Mouse (Mus musculus): ENCODE data around the gene Apopt1. TPM values are rescaled to one million over a fixed set of nuclear protein-coding genes. Genes with fewer than 3 reads are reported as not detected.
"Not testable (repeated sequence)": the region's sequence is repeated elsewhere in the genome, so short reads cannot be mapped to it uniquely, and the experiment has no call there.

The Apopt1 gene
- polyA plus RNA-seq, 1 experiment from 2014 or later: 55.4 TPM

DNA sequence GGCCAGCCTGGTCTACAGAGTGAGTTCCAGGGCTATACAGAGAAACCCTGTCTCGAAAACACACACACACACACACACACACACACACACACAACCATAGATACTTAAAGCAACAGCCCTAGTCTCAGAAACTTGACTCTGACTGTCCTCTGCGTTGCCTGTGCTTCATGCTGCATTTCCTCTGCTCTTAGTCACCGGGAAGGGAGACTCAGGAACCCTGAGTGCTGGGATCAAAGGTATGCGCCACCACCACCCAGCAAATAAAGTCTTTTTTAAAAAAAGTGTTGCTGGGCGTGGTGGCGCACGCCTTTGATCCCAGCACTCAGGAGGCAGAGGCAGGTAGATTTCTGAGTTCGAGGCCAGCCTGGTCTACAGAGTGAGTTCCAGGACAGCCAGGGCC lies 23.6 kb downstream of the Apopt1 start:
- WGBS: 87% methylated on average over 8 of the region's 8 CpGs
- H3K27ac ChIP-seq (ENCODE audit: low read depth, low read length); H3K9me3 ChIP-seq (ENCODE audit: control insufficient read depth, low read length); H3K4me3 ChIP-seq (ENCODE audit: low read depth, low read length); H3K9ac ChIP-seq (ENCODE audit: low read length); H3K4me2 ChIP-seq (ENCODE audit: low read depth, low read length, severe bottlenecking); DNase-seq (ENCODE audit: low spot score); H3K27me3 ChIP-seq (ENCODE audit: control insufficient read depth, insufficient read depth, low read length); H3K36me3 ChIP-seq (ENCODE audit: control insufficient read depth, insufficient read depth, low read length); ATAC-seq (replicated peaks; ENCODE audit: low FRiP score); H3K4me1 ChIP-seq (replicated peaks; ENCODE audit: control insufficient read depth, insufficient read depth, low read length): not testable (repeated sequence)

- no peak overlapping the region for H3K9ac ChIP-seq (ENCODE audit: low read length)
- H3K4me2 ChIP-seq (ENCODE audit: low read depth, low read length, severe bottlenecking): no peak overlapping the region
- 73% methylated on average over 9 of the region's 9 CpGs for WGBS
- no peaks in the 10 kb centered on the region for H3K9me3 ChIP-seq (ENCODE audit: control insufficient read depth, low read length)
- no peaks in the 10 kb centered on the region; the same call in 1 of the 2 replicates for H3K4me1 ChIP-seq (replicated peaks; ENCODE audit: control insufficient read depth, insufficient read depth, low read length)
- H3K36me3 ChIP-seq (ENCODE audit: control insufficient read depth, insufficient read depth, low read length): no peaks in the 10 kb centered on the region
- H3K4me3 ChIP-seq (ENCODE audit: low read depth, low read length): no peak overlapping the region
- DNase-seq (ENCODE audit: low spot score) (no peak), ATAC-seq (replicated peaks; ENCODE audit: low FRiP score) (no peak)
- no peaks in the 10 kb centered on the region for H3K27me3 ChIP-seq (ENCODE audit: control insufficient read depth, insufficient read depth, low read length)
- no peak overlapping the region for H3K27ac ChIP-seq (ENCODE audit: low read depth, low read length)
Observed at GRCm38 (mm10) chr12:111737370-111737769, 24.3 kb downstream of the Apopt1 start.

DNA sequence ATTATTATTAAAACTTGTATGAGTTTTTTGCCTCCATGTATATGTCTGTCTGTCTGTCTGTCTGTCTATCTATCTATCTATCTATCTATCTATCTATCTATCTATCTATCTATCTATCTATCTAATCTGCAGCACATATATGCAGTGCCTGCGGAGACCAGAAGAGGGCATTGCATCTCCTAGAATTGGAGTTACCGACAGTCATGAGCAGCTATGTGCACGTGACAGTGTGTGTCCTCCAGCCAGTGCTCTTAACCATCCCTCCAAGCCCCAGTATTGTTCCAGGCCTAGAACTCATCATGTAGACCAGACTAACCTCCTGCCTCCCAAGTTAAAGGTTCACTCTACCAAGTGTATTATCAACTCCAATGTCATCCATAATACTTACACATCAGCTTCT lies 25.7 kb downstream of the Apopt1 start:
- no peaks in the 10 kb centered on the region for H3K36me3 ChIP-seq (ENCODE audit: control insufficient read depth, insufficient read depth, low read length)
- no peaks in the 10 kb centered on the region for H3K27me3 ChIP-seq (ENCODE audit: control insufficient read depth, insufficient read depth, low read length)
- H3K4me2 ChIP-seq (ENCODE audit: low read depth, low read length, severe bottlenecking): no peak overlapping the region
- no peak overlapping the region for H3K27ac ChIP-seq (ENCODE audit: low read depth, low read length)
- no peaks in the 10 kb centered on the region for H3K4me1 ChIP-seq (replicated peaks; ENCODE audit: control insufficient read depth, insufficient read depth, low read length)
- WGBS: 8% methylated on average over 3 of the region's 3 CpGs
- no peaks in the 10 kb centered on the region for H3K9me3 ChIP-seq (ENCODE audit: control insufficient read depth, low read length)
- H3K9ac ChIP-seq (ENCODE audit: low read length): no peak overlapping the region
- DNase-seq (ENCODE audit: low spot score) (peak; percentile 79), ATAC-seq (replicated peaks; ENCODE audit: low FRiP score) (no peak)
- no peak overlapping the region for H3K4me3 ChIP-seq (ENCODE audit: low read depth, low read length)

DNA sequence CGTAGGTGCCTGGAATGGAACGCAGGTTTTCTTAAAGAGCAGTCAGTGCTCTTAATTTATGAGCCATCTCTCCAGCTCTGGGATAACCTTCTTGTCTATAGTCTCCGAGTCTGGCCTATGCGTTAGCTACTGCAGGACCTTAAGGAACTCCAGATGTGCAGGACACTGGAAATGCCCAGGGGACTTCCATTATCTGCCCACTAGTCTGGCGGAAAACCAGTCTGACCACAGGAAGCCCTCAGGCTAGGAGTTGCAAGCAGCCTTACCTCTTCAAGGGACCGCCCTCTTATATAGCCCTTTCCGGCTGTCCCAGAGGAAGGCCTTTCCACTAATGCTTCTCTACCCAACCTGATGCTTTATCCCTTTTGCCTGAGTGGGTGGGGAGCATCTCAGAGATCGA lies 28.3 kb downstream of the Apopt1 start:
- ATAC-seq (replicated peaks; ENCODE audit: low FRiP score) (no peak), DNase-seq (ENCODE audit: low spot score) (no peak)
- no peaks in the 10 kb centered on the region for H3K27me3 ChIP-seq (ENCODE audit: control insufficient read depth, insufficient read depth, low read length)
- H3K4me1 ChIP-seq (replicated peaks; ENCODE audit: control insufficient read depth, insufficient read depth, low read length): no peaks in the 10 kb centered on the region
- H3K9ac ChIP-seq (ENCODE audit: low read length): no peak overlapping the region
- no peak overlapping the region for H3K4me3 ChIP-seq (ENCODE audit: low read depth, low read length)
- H3K27ac ChIP-seq (ENCODE audit: low read depth, low read length): no peak overlapping the region
- no peak overlapping the region for H3K4me2 ChIP-seq (ENCODE audit: low read depth, low read length, severe bottlenecking)
- WGBS: 77% methylated on average over 8 of the region's 8 CpGs
- H3K36me3 ChIP-seq (ENCODE audit: control insufficient read depth, insufficient read depth, low read length): no peaks in the 10 kb centered on the region
- H3K9me3 ChIP-seq (ENCODE audit: control insufficient read depth, low read length): no peaks in the 10 kb centered on the region

- H3K36me3 ChIP-seq (ENCODE audit: control insufficient read depth, insufficient read depth, low read length): no peaks in the 10 kb centered on the region
- H3K27me3 ChIP-seq (ENCODE audit: control insufficient read depth, insufficient read depth, low read length): no peaks in the 10 kb centered on the region
- DNase-seq (ENCODE audit: low spot score): no peak
- no peak overlapping the region for H3K4me2 ChIP-seq (ENCODE audit: low read depth, low read length, severe bottlenecking)
- no peak overlapping the region for H3K27ac ChIP-seq (ENCODE audit: low read depth, low read length)
- no peak for ATAC-seq (replicated peaks; ENCODE audit: low FRiP score)
- no peaks in the 10 kb centered on the region for H3K9me3 ChIP-seq (ENCODE audit: control insufficient read depth, low read length)
- H3K4me3 ChIP-seq (ENCODE audit: low read depth, low read length): no peak overlapping the region
- H3K4me1 ChIP-seq (replicated peaks; ENCODE audit: control insufficient read depth, insufficient read depth, low read length): no peaks in the 10 kb centered on the region
- no peak overlapping the region for H3K9ac ChIP-seq (ENCODE audit: low read length)
- 77% methylated on average over 2 of the region's 2 CpGs for WGBS
Observed at GRCm38 (mm10) chr12:111743419-111743818, 30.4 kb downstream of the Apopt1 start.

DNA sequence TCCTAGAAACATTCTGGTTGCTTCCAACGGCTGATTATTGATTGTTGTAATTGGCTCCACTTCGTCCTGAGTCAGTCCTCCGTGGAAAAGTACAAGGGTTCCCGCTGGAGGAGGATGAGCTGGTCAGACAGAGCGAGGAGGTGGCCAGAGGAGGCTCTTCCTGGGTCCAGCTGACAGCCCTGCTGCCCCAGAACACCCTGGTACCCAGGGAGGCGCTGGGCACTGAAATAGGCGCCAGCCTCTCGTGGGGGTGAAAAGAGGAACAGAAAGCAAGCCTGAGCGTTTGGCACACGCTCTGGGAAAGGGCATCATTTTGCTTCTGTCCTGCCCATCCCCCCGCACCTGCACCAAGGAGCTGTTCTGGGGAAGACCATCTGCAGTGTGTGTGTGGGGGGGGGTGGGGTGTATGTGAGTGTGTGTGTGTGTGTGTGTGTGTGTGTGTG lies 30.9 kb downstream of the Apopt1 start:
- Histone ChIP-seq H3K27me3 (ENCODE audit: control insufficient read depth, insufficient read depth, low read length) (no peaks in the 10 kb centered on the region), H3K9ac (ENCODE audit: low read length) (no peak overlapping the region), H3K4me1 (replicated peaks; ENCODE audit: control insufficient read depth, insufficient read depth, low read length) (no peaks in the 10 kb centered on the region), H3K9me3 (ENCODE audit: control insufficient read depth, low read length) (no peaks in the 10 kb centered on the region), H3K36me3 (ENCODE audit: control insufficient read depth, insufficient read depth, low read length) (no peaks in the 10 kb centered on the region), H3K4me2 (ENCODE audit: low read depth, low read length, severe bottlenecking) (no peak overlapping the region), H3K27ac (ENCODE audit: low read depth, low read length) (no peak overlapping the region), H3K4me3 (ENCODE audit: low read depth, low read length) (no peak overlapping the region)
- WGBS: 84% methylated on average over 11 of the region's 11 CpGs
- no peak for ATAC-seq (replicated peaks; ENCODE audit: low FRiP score)
- no peak for DNase-seq (ENCODE audit: low spot score)

DNA sequence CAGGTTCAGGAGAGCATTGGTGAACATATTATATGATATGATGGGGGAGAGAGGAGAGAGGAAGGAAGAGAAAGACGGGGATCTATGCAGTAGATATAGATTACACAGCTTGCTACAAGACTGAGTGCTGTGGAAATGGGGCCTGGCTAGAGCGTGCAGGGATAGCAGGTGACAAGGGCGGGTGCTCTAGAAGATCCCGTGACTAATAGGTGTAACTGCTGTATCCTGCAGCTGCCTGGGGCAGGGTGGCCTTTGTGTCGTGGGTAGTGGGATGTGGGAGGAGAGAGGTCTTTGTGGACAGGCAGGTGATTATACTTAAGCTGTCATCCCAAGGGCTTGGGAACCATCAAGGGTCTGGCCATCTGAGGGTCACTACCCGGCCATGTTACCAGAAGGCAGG lies 32.2 kb downstream of the Apopt1 start:
- H3K9ac ChIP-seq (ENCODE audit: low read length): no peak overlapping the region
- ATAC-seq (replicated peaks; ENCODE audit: low FRiP score) (no peak), DNase-seq (ENCODE audit: low spot score) (no peak)
- no peaks in the 10 kb centered on the region for H3K27me3 ChIP-seq (ENCODE audit: control insufficient read depth, insufficient read depth, low read length)
- H3K4me1 ChIP-seq (replicated peaks; ENCODE audit: control insufficient read depth, insufficient read depth, low read length): no peaks in the 10 kb centered on the region
- H3K27ac ChIP-seq (ENCODE audit: low read depth, low read length): no peak overlapping the region
- H3K4me2 ChIP-seq (ENCODE audit: low read depth, low read length, severe bottlenecking): no peak overlapping the region
- no peaks in the 10 kb centered on the region for H3K9me3 ChIP-seq (ENCODE audit: control insufficient read depth, low read length)
- WGBS: 81% methylated on average over 6 of the region's 6 CpGs
- no peak overlapping the region for H3K4me3 ChIP-seq (ENCODE audit: low read depth, low read length)
- no peaks in the 10 kb centered on the region for H3K36me3 ChIP-seq (ENCODE audit: control insufficient read depth, insufficient read depth, low read length)

GRCm38 (mm10) chr12:111746091-111746490 lies 33.0 kb downstream of the Apopt1 start:
- DNase-seq (ENCODE audit: low spot score): no peak
- H3K27ac ChIP-seq (ENCODE audit: low read depth, low read length): no peak overlapping the region

DNA sequence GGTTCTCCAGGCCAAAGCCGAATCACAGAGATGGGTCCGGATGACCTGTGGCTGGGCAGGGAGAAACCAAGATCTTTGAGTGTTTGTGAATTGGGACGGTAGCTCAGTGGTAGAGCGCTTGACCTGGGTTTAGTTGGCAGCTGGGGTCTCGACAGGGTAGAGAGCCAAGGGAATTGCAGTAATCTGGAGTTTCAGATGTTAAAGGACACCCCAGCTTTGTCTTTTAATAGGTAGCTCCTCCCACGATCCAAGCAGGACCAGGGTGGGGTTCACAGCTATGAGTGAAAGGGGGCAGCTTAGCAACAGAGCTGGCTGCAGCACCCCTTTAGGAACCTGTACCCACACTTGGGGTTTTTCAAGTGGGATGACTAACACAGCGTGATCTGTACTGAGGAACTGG lies 34.4 kb downstream of the Apopt1 start:
- 83% methylated on average over 7 of the region's 7 CpGs for WGBS
- ATAC-seq (replicated peaks; ENCODE audit: low FRiP score) (no peak), DNase-seq (ENCODE audit: low spot score) (no peak)
- H3K4me3 ChIP-seq (ENCODE audit: low read depth, low read length): no peak overlapping the region
- H3K36me3 ChIP-seq (ENCODE audit: control insufficient read depth, insufficient read depth, low read length): no peaks in the 10 kb centered on the region
- no peak overlapping the region for H3K4me2 ChIP-seq (ENCODE audit: low read depth, low read length, severe bottlenecking)
- H3K27ac ChIP-seq (ENCODE audit: low read depth, low read length): no peak overlapping the region
- H3K9ac ChIP-seq (ENCODE audit: low read length): no peak overlapping the region
- no peaks in the 10 kb centered on the region for H3K9me3 ChIP-seq (ENCODE audit: control insufficient read depth, low read length)
- no peaks in the 10 kb centered on the region for H3K27me3 ChIP-seq (ENCODE audit: control insufficient read depth, insufficient read depth, low read length)
- no peaks in the 10 kb centered on the region for H3K4me1 ChIP-seq (replicated peaks; ENCODE audit: control insufficient read depth, insufficient read depth, low read length)

More at GRCm38 (mm10) chr12:111746091-111746490, 33.0 kb downstream of the Apopt1 start:
- Histone ChIP-seq H3K27me3 (ENCODE audit: control insufficient read depth, insufficient read depth, low read length) (no peaks in the 10 kb centered on the region), H3K36me3 (ENCODE audit: control insufficient read depth, insufficient read depth, low read length) (no peaks in the 10 kb centered on the region), H3K9ac (ENCODE audit: low read length) (no peak overlapping the region), H3K4me3 (ENCODE audit: low read depth, low read length) (no peak overlapping the region), H3K9me3 (ENCODE audit: control insufficient read depth, low read length) (no peaks in the 10 kb centered on the region), H3K4me2 (ENCODE audit: low read depth, low read length, severe bottlenecking) (no peak overlapping the region), H3K4me1 (replicated peaks; ENCODE audit: control insufficient read depth, insufficient read depth, low read length) (no peaks in the 10 kb centered on the region)
- no peak for ATAC-seq (replicated peaks; ENCODE audit: low FRiP score)
- 80% methylated on average over 5 of the region's 5 CpGs for WGBS

Data from forebrain, embryonic 11.5 days (tissue).